Mouse (Mus musculus) myocyte (in vitro differentiated cells): ENCODE data around the gene Nmur2. TPM values are rescaled to one million over a fixed set of nuclear protein-coding genes. Genes with fewer than 3 reads are reported as not detected.

Experiments
- H3K27me3 ChIP-seq: one replicate; pipeline ENCODE4 v1.6.1; 2011; ENCODE audit not compliant: control insufficient read depth, insufficient read depth, insufficient read length
- H3K36me3 ChIP-seq: one replicate; pipeline ENCODE4 v1.6.1; 2011; ENCODE audit not compliant: control insufficient read depth, insufficient read depth
- H3K4me2 ChIP-seq: one replicate; pipeline ENCODE4 v1.6.1; 2011; ENCODE audit warnings: low read depth, control low read depth
- H3K4me3 ChIP-seq: one replicate; pipeline ENCODE4 v1.5.1; 2011; ENCODE audit warnings: mild to moderate bottlenecking, control low read depth, moderate library complexity
- H3K79me2 ChIP-seq: one replicate; pipeline ENCODE4 v1.6.1; 2011; ENCODE audit not compliant: control insufficient read depth, insufficient read depth
- H3ac ChIP-seq: one replicate; pipeline ENCODE4 v1.6.1; 2011; ENCODE audit not compliant: control insufficient read depth, insufficient read length
- CEBPB ChIP-seq: IDR thresholded peaks from 2 replicates; pipeline ENCODE4 v1.6.1; 2011; ENCODE audit warnings: mild to moderate bottlenecking, moderate library complexity; ENCODE audit not compliant: poor library complexity, insufficient read depth, severe bottlenecking
- E2F4 ChIP-seq: IDR thresholded peaks from one replicate; pipeline ENCODE4 v1.6.1; 2011; ENCODE audit warnings: mild to moderate bottlenecking, control low read depth, moderate library complexity; ENCODE audit not compliant: insufficient read depth
- MAX ChIP-seq: IDR thresholded peaks from one replicate; pipeline ENCODE4 v1.6.1; 2011; ENCODE audit warnings: low read depth, mild to moderate bottlenecking, control low read depth
- MYOD1 ChIP-seq, 3 experiments: IDR thresholded peaks; one replicate each; pipeline ENCODE4 v1.6.1; 2011; ENCODE audit warnings: control low read depth in 2 of 3, low read depth in 2 of 3, mild to moderate bottlenecking in 2 of 3, moderate library complexity in 1 of 3; ENCODE audit not compliant: insufficient read length in 2 of 3, control insufficient read depth in 1 of 3
- MYOG ChIP-seq, 3 experiments: IDR thresholded peaks; one replicate each; pipeline ENCODE4 v1.6.1; 2011; ENCODE audit warnings: control low read depth in 2 of 3, low read depth in 2 of 3, mild to moderate bottlenecking in 2 of 3; ENCODE audit not compliant: insufficient read length in 2 of 3, control insufficient read depth in 1 of 3, insufficient read depth in 1 of 3
- POLR2A ChIP-seq: IDR thresholded peaks from one replicate; pipeline ENCODE4 v1.6.1; 2011; ENCODE audit warnings: low read depth, mild to moderate bottlenecking, control low read depth, moderate library complexity; ENCODE audit not compliant: insufficient read length
- POLR2AphosphoS2 ChIP-seq: IDR thresholded peaks from one replicate; pipeline ENCODE4 v1.6.1; 2011; ENCODE audit warnings: low read depth, control low read depth; ENCODE audit not compliant: insufficient read length
- REST ChIP-seq: IDR thresholded peaks from one replicate; pipeline ENCODE4 v1.6.1; 2011; ENCODE audit warnings: mild to moderate bottlenecking, control low read depth, moderate library complexity; ENCODE audit not compliant: insufficient read depth, insufficient read length
- SRF ChIP-seq: IDR thresholded peaks from one replicate; pipeline ENCODE4 v1.6.1; 2011; ENCODE audit warnings: low read depth; ENCODE audit not compliant: control insufficient read depth, insufficient read length
- TCF12 ChIP-seq: IDR thresholded peaks from one replicate; pipeline ENCODE4 v1.6.1; 2011; ENCODE audit warnings: mild to moderate bottlenecking, control low read depth; ENCODE audit not compliant: poor library complexity, insufficient read depth, severe bottlenecking
- TCF3 ChIP-seq: IDR thresholded peaks from one replicate; pipeline ENCODE4 v1.6.1; 2011; ENCODE audit warnings: low read depth, control low read depth; ENCODE audit not compliant: insufficient read length
- USF1 ChIP-seq: IDR thresholded peaks from one replicate; pipeline ENCODE4 v1.6.1; 2011; ENCODE audit warnings: low read depth, mild to moderate bottlenecking, control low read depth, moderate library complexity
- polyA plus RNA-seq: library from polyadenylated mRNA; unstranded; fragments of >200 nt; fragmentation: generic; extraction: Trizol; gene quantifications from one replicate; pipeline ENCODE4 v1.2.1, GENCODE M21; 2012; ENCODE audit warnings: missing spikeins

Nmur2 gene
- polyA plus RNA-seq, 1 experiment: not detected

GRCm38 (mm10) chr11:56059236-56059635 is 18.4 kb upstream of the Nmur2 start:
- H3K4me2 ChIP-seq: no peak overlapping the region
- no peaks in the 10 kb centered on the region for H3K27me3 ChIP-seq
- no peaks in the 10 kb centered on the region for H3K36me3 ChIP-seq
- TF ChIP-seq MYOG (IDR thresholded peaks at IDR 0.05; ENCODE audit: control insufficient read depth in 1 of 3, insufficient read depth in 1 of 3, insufficient read length in 2 of 3, low read depth in 2 of 3): no peak
- TF ChIP-seq MAX: no peak
- TF ChIP-seq E2F4: no peak
- TF ChIP-seq SRF: no peak
- no peak for TF ChIP-seq REST
- no peak for TF ChIP-seq TCF3
- no peak for TF ChIP-seq MYOD1 (IDR thresholded peaks at IDR 0.05; ENCODE audit: control insufficient read depth in 1 of 3, insufficient read length in 2 of 3, low read depth in 2 of 3)
- TF ChIP-seq TCF12: no peak
- no peak for TF ChIP-seq USF1
- TF ChIP-seq CEBPB: no peak
- no peak for TF ChIP-seq POLR2AphosphoS2
- TF ChIP-seq POLR2A: no peak
- no peak overlapping the region for H3K4me3 ChIP-seq
- H3ac ChIP-seq: no peak overlapping the region
- H3K79me2 ChIP-seq: no peaks in the 10 kb centered on the region

- no peak overlapping the region for H3K4me3 ChIP-seq
- H3K36me3 ChIP-seq: no peaks in the 10 kb centered on the region
- no peaks in the 10 kb centered on the region for H3K27me3 ChIP-seq
- H3K4me2 ChIP-seq: no peak overlapping the region
- H3ac ChIP-seq: no peak overlapping the region
- TF ChIP-seq USF1 (no peak), TCF12 (no peak), POLR2AphosphoS2 (no peak), MAX (no peak), REST (no peak), MYOD1 (IDR thresholded peaks at IDR 0.05; ENCODE audit: control insufficient read depth in 1 of 3, insufficient read length in 2 of 3, low read depth in 2 of 3) (no peak), CEBPB (no peak), POLR2A (no peak), MYOG (IDR thresholded peaks at IDR 0.05; ENCODE audit: control insufficient read depth in 1 of 3, insufficient read depth in 1 of 3, insufficient read length in 2 of 3, low read depth in 2 of 3) (no peak)
- H3K79me2 ChIP-seq: no peaks in the 10 kb centered on the region
Observed at GRCm38 (mm10) chr11:56054439-56054838, 13.6 kb upstream of the Nmur2 start.

- no peak overlapping the region for H3K4me3 ChIP-seq
- TF ChIP-seq POLR2A (no peak), CEBPB (no peak), MAX (no peak), REST (no peak), E2F4 (no peak), MYOD1 (IDR thresholded peaks at IDR 0.05; ENCODE audit: control insufficient read depth in 1 of 3, insufficient read length in 2 of 3, low read depth in 2 of 3) (no peak), TCF3 (no peak), POLR2AphosphoS2 (no peak), TCF12 (no peak), MYOG (IDR thresholded peaks at IDR 0.05; ENCODE audit: control insufficient read depth in 1 of 3, insufficient read depth in 1 of 3, insufficient read length in 2 of 3, low read depth in 2 of 3) (no peak), USF1 (no peak), SRF (no peak)
- no peaks in the 10 kb centered on the region for H3K27me3 ChIP-seq
- no peaks in the 10 kb centered on the region for H3K79me2 ChIP-seq
- no peaks in the 10 kb centered on the region for H3K36me3 ChIP-seq
- no peak overlapping the region for H3ac ChIP-seq
- H3K4me2 ChIP-seq: no peak overlapping the region
Observed at GRCm38 (mm10) chr11:56026854-56027253, 14.0 kb downstream of the Nmur2 start.

DNA sequence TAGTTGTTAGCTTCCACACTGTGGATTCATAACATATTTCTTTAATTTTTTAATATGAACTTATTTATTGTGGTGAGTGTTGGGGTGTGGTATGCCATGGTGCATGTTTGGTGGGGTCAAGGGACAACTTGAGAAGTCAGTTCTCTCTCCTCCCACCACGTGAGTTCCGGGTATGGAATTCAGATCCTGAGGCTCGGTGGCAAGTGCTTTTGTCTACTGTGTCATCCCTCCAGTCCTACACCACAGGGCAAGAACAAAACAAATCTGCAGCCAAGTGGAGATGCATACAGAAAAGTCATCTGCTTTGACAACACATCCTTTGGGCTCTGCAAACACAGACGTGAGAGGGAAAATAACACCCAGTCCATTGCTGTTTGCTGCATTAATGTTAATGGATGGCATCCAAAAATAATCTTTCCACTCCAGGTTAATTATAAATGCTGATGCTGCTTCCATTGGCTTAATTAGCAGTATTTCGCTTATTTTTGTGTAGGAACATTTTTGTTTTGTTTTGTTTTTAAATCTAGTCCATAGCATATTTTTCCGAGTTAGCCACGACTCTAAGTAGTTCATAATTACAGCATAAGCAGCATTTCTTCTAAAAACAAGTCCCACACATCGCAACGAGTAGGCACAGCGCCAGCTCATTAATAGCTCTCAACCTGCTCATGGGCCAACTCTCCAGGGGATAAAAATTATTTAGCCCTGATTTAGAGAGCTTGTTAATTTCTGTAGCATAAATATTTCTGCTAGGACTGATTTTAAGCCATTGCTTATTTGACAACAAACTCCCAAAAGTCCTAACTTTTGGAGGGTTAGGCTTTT is 14.9 kb downstream of the Nmur2 start:
- no peaks in the 10 kb centered on the region for H3K79me2 ChIP-seq
- TF ChIP-seq CEBPB (no peak), TCF3 (no peak), POLR2AphosphoS2 (no peak), POLR2A (no peak), SRF (no peak), MAX (no peak), MYOG (IDR thresholded peaks at IDR 0.05; ENCODE audit: control insufficient read depth in 1 of 3, insufficient read depth in 1 of 3, insufficient read length in 2 of 3, low read depth in 2 of 3) (no peak), MYOD1 (IDR thresholded peaks at IDR 0.05; ENCODE audit: control insufficient read depth in 1 of 3, insufficient read length in 2 of 3, low read depth in 2 of 3) (no peak), E2F4 (no peak), REST (no peak), USF1 (no peak)
- H3K36me3 ChIP-seq: no peaks in the 10 kb centered on the region
- H3K4me3 ChIP-seq: no peak overlapping the region
- H3K4me2 ChIP-seq: no peak overlapping the region
- no peak overlapping the region for H3ac ChIP-seq
- H3K27me3 ChIP-seq: no peaks in the 10 kb centered on the region
